Mouse (Mus musculus) hindbrain, embryonic 11.5 days (tissue): Measurements from ENCODE around the gene C1qtnf5. TPM values are rescaled to one million over a fixed set of nuclear protein-coding genes. Genes with fewer than 3 reads are reported as not detected.
"Not testable (repeated sequence)": the region's sequence is repeated elsewhere in the genome, so short reads cannot be mapped to it uniquely, and the experiment has no call there.

ENCODE experiments used
- ATAC-seq: fragments of 200-750 bp; cut with Nextera tagmentation; 2 replicates; pipeline ENCODE4 v1.8.0; 2017; ENCODE audit warnings: mild to moderate bottlenecking, moderate TSS enrichment, moderate library complexity; ENCODE audit not compliant: low FRiP score
- DNase-seq: peaks from one replicate; pipeline ENCODE4 v3.0.0-alpha.2; 2015; ENCODE audit warnings: low spot score
- H3K27ac ChIP-seq: fragments of 300-500 bp; sonication (generic); 2 replicates; pipeline ENCODE4 v1.5.1; 2014; ENCODE audit warnings: mild to moderate bottlenecking, low read depth, low read length
- H3K27me3 ChIP-seq: fragments of 300-500 bp; sonication (generic); 2 replicates; pipeline ENCODE4 v1.6.1; 2014; ENCODE audit warnings: mild to moderate bottlenecking, low read length, moderate library complexity, mixed read lengths; ENCODE audit not compliant: control insufficient read depth, insufficient read depth
- H3K36me3 ChIP-seq: fragments of 300-500 bp; sonication (generic); 2 replicates; pipeline ENCODE4 v1.6.1; 2014; ENCODE audit warnings: mild to moderate bottlenecking, low read length, moderate library complexity, mixed read lengths; ENCODE audit not compliant: control insufficient read depth, insufficient read depth
- H3K4me1 ChIP-seq: fragments of 300-500 bp; sonication (generic); replicated peaks from 2 replicates; pipeline ENCODE4 v1.6.1; 2014; ENCODE audit warnings: low read length, mixed read lengths; ENCODE audit not compliant: control insufficient read depth, insufficient read depth
- H3K4me2 ChIP-seq: fragments of 300-500 bp; sonication (generic); replicated peaks from 2 replicates; pipeline ENCODE4 v1.6.1; 2014; ENCODE audit warnings: mild to moderate bottlenecking, low read depth, low read length
- H3K4me3 ChIP-seq: fragments of 300-500 bp; sonication (generic); 2 replicates; pipeline ENCODE4 v1.5.1; 2014; ENCODE audit warnings: low read depth, low read length
- H3K9ac ChIP-seq: fragments of 300-500 bp; sonication (generic); 2 replicates; pipeline ENCODE4 v1.6.1; 2014; ENCODE audit warnings: low read depth, low read length
- H3K9me3 ChIP-seq: fragments of 300-500 bp; sonication (generic); 2 replicates; pipeline ENCODE4 v1.6.1; 2016; ENCODE audit warnings: low read length; ENCODE audit not compliant: control insufficient read depth
- whole genome bisulfite sequencing: fragments of 180-500 bp; shearing (Covaris S2); extraction: QIAGEN DNeasy Blood & Tissue Kit; methylation state at CpG from one replicate; pipeline ENCODE4 v1.1.7; 2014; 5-methylcytosine and 5-hydroxymethylcytosine counted together
- polyA plus RNA-seq: library from polyadenylated mRNA; unstranded; fragments of >200 nt; fragmentation: Nextera tagmentation; extraction: Ambion mirVana; gene quantifications from 2 replicates; pipeline ENCODE4 v1.2.1, GENCODE M21; 2014

Gene C1qtnf5
- polyA plus RNA-seq, 1 experiment from 2014 or later: 1.2 TPM

GRCm38 (mm10) chr9:44106596-44106995 is 449 bp upstream of the C1qtnf5 start:
- 78% methylated on average over 4 of the region's 4 CpGs for WGBS
- peaks cover 15% of the 10 kb centered on the region for H3K4me1 ChIP-seq

GRCm38 (mm10) chr9:44107557-44108179 is 623 bp downstream of the C1qtnf5 start:
- Histone ChIP-seq H3K4me2 (0 out of 2 replicates have a peak overlapping the region, but pooled peaks have one; percentile 21), H3K9me3 (no peaks in the 10 kb centered on the region), H3K27me3 (no peaks in the 10 kb centered on the region), H3K4me1 (peaks cover 15% of the 10 kb centered on the region), H3K36me3 (no peaks in the 10 kb centered on the region), H3K4me3 (no peak overlapping the region), H3K27ac (no peak overlapping the region), H3K9ac (peak overlapping the region; percentile 27; the same call in 1 of the 2 replicates)
- DNase-seq: peak; percentile 73
- WGBS: 32% methylated on average over 25 of the region's 25 CpGs
- ATAC-seq: peak; percentile 30; the same call in 1 of the 2 replicates

More at GRCm38 (mm10) chr9:44106596-44106995, 449 bp upstream of the C1qtnf5 start:
- Histone ChIP-seq H3K9me3 (no peaks in the 10 kb centered on the region), H3K4me2 (no peak overlapping the region), H3K9ac (no peak overlapping the region), H3K36me3 (no peaks in the 10 kb centered on the region), H3K27me3 (no peaks in the 10 kb centered on the region), H3K27ac (no peak overlapping the region), H3K4me3 (no peak overlapping the region)
- ATAC-seq: no peak
- no peak for DNase-seq

GRCm38 (mm10) chr9:44108269-44109055 is 1.4 kb downstream of the C1qtnf5 start:
- Histone ChIP-seq H3K9ac (0 out of 2 replicates have a peak overlapping the region, but pooled peaks have one; percentile 11), H3K27me3 (no peaks in the 10 kb centered on the region), H3K27ac (no peak overlapping the region), H3K4me3 (no peak overlapping the region), H3K36me3 (no peaks in the 10 kb centered on the region), H3K4me1 (peaks cover 15% of the 10 kb centered on the region), H3K9me3 (no peaks in the 10 kb centered on the region), H3K4me2 (no peak overlapping the region)
- DNase-seq (no peak), ATAC-seq (no peak)
- WGBS: 78% methylated on average over 31 of the region's 31 CpGs

- WGBS: 38% methylated on average over 9 of the region's 9 CpGs
- no peaks in the 10 kb centered on the region for H3K9me3 ChIP-seq
- H3K9ac ChIP-seq: no peak overlapping the region
- no peak overlapping the region; the same call in 1 of the 2 replicates for H3K4me3 ChIP-seq
- peak; percentile 85 for DNase-seq
- H3K27me3 ChIP-seq: no peaks in the 10 kb centered on the region
- no peak overlapping the region for H3K27ac ChIP-seq
- no peaks in the 10 kb centered on the region for H3K36me3 ChIP-seq
- H3K4me2 ChIP-seq: 0 out of 2 replicates have a peak overlapping the region, but pooled peaks have one; percentile 14
- ATAC-seq: no peak
- peaks cover 15% of the 10 kb centered on the region for H3K4me1 ChIP-seq
These were observed 2.5 kb downstream of the C1qtnf5 start for GRCm38 (mm10) chr9:44109360-44110095.

- not testable (repeated sequence) for H3K9me3 ChIP-seq, H3K9ac ChIP-seq, H3K4me3 ChIP-seq, DNase-seq, H3K36me3 ChIP-seq, H3K27me3 ChIP-seq, H3K4me2 ChIP-seq, H3K27ac ChIP-seq, ATAC-seq
- WGBS: 68% methylated on average over 8 of the region's 12 CpGs
- H3K4me1 ChIP-seq: peaks cover 15% of the 10 kb centered on the region
These were observed 4.9 kb downstream of the C1qtnf5 start for GRCm38 (mm10) chr9:44111909-44112308.

GRCm38 (mm10) chr9:44113105-44113789 is 6.2 kb downstream of the C1qtnf5 start, which contains the start of the genes Gm49380 and Rnf26:
Gene Gm49380 (minus strand): TSS chr9:44113500.
Gene Rnf26 (minus strand): TSS chr9:44113517.
- no peaks in the 10 kb centered on the region for H3K27me3 ChIP-seq
- H3K4me3 ChIP-seq: peak within 1 kb of the TSS; percentile 80
- H3K9me3 ChIP-seq: no peaks in the 10 kb centered on the region
- WGBS: 1% methylated on average over 45 of the region's 51 CpGs
- peak within 1 kb of the TSS; percentile 61; the same call in 1 of the 2 replicates for H3K27ac ChIP-seq
- H3K4me1 ChIP-seq: peaks cover 4% of the 10 kb centered on the region; the same call in 1 of the 2 replicates
- peak; percentile 95 for ATAC-seq
- no peaks in the 10 kb centered on the region for H3K36me3 ChIP-seq
- H3K9ac ChIP-seq: peak within 1 kb of the TSS; percentile 63
- peak; percentile 94 for DNase-seq
- H3K4me2 ChIP-seq: peak within 1 kb of the TSS; percentile 38

GRCm38 (mm10) chr9:44114453-44114852 is 7.4 kb downstream of the C1qtnf5 start:
- Histone ChIP-seq H3K36me3 (no peaks in the 10 kb centered on the region), H3K4me3 (no peak overlapping the region), H3K27ac (no peak overlapping the region), H3K9me3 (no peaks in the 10 kb centered on the region), H3K9ac (no peak overlapping the region), H3K4me2 (no peak overlapping the region), H3K4me1 (0 out of 2 replicates have a peak, but pooled peaks cover 4% of the 10 kb centered on the region), H3K27me3 (no peaks in the 10 kb centered on the region)
- ATAC-seq (no peak), DNase-seq (no peak)
- 84% methylated on average over 2 of the region's 2 CpGs for WGBS

- no peaks in the 10 kb centered on the region for H3K36me3 ChIP-seq
- H3K4me3 ChIP-seq: no peak overlapping the region
- no peak for ATAC-seq
- H3K4me2 ChIP-seq: no peak overlapping the region
- no peaks in the 10 kb centered on the region for H3K27me3 ChIP-seq
- no peaks in the 10 kb centered on the region for H3K4me1 ChIP-seq
- DNase-seq: no peak
- H3K9me3 ChIP-seq: no peaks in the 10 kb centered on the region
- H3K9ac ChIP-seq: no peak overlapping the region
- H3K27ac ChIP-seq: no peak overlapping the region
- WGBS: 92% methylated on average over 9 of the region's 9 CpGs
These were observed 8.6 kb downstream of the C1qtnf5 start for GRCm38 (mm10) chr9:44115599-44115998.
